Mouse (Mus musculus): ENCODE measurements around the gene Hoxa6.

DNA sequence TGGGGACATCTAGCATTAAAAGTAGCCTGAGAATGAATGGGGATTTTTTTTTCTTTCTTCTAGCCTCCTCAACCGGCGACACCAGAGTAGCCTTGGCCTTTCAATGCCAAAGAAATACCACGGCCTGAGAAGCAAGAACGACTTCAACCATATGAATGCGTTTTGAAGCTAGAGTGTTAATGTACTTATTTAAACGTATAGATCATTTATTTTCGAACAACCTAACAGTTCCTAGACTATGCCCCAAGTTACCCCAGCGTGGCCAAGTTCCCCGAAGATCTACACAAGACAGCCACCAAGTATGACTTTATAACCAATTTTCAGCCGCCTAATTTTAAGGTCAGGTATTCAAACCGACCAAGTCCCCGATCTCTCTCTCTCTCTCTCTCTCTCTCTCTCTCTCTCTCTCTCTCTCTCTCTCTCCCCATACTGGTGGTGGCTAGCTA lies 12.4 kb upstream of the Hoxa6 start:
- TF ChIP-seq POLR2A (IDR thresholded peaks at IDR 0.05; ENCODE audit: borderline replicate concordance, extremely low read depth, insufficient read depth, insufficient read length, poor library complexity, severe bottlenecking) = no peak
- no peak for TF ChIP-seq CTCF (IDR thresholded peaks at IDR 0.05; ENCODE audit: borderline replicate concordance, extremely low read depth, insufficient read depth, insufficient read length)
